Mouse (Mus musculus) urinary bladder, postnatal 14 days (tissue): ENCODE measurements at regions not wholly inside any gene's neighbourhood (a gene's known extent, or its start where the extent isn't known, plus 50 kb on each side); places are given as distances from the start of the nearest gene placed in this dataset.

Experiments used
- DNase-seq: peaks from one replicate; pipeline ENCODE4 v3.0.0; 2021; ENCODE audit warnings: low spot score

DNA sequence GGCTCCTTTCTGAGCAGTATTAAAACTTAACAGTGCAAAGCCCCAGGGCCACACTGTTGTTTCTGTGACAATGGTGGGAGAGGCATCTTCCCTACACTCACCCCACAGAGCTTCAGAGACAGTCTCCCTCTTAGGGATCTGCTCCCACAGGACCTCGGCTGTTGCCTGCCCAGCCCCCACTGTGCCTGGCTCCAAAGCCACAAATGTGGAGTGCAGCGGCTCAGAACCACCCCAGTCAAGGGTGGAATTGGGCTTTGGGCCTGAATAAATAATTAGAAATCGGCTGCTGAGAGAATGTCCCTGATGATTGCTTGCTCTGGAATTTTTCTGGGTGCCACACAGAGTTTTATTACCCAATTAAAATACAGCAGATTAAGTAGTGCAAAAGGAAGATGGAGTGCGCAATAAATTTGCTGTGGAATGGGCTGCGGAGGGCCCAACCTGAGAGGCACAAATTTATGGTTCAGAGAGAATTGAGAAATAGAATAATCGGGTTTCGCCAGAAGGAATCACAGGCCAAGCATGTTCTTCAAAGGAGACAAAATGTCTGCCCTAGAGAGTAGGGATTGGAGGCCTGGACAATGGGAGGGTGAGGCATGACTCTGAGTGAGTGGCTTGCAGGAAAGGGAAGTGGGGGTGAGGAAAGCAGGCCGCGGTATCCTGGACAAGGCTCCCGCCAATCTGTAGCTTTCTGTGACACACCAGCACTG is 56.4 kb downstream of the Cd24a start:
- DNase-seq, result peak; percentile 37

- no peak for DNase-seq
These were observed 63.3 kb downstream of the Cd24a start for GRCm38 (mm10) chr10:43641169-43641945.

DNA sequence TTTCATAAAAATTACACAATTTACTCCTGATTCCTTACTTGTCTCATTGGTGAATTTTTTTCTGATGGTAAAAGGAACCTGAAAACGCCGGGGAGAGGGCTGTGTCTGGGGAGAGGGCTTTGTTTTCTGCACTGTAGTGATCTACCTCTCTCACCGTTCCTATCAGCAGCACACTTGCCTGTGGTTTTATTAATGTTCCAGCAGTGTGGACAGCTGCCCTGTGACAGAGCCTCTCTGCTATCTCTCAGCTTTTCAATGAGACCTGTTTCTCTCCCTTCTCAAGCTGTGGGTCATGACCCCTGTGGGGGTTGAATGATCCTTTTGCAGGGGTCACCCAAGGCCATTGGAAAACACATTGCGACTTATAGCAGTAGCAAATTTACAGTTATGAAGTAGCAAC is 68.2 kb downstream of the Cd24a start:
- DNase-seq, result no peak

GRCm38 (mm10) chr10:43646965-43647364 is 68.9 kb downstream of the Cd24a start:
- DNase-seq, result no peak

- DNase-seq, result no peak
These were observed 70.1 kb downstream of the Cd24a start for GRCm38 (mm10) chr10:43648186-43648585.

GRCm38 (mm10) chr10:43648815-43649447 is 70.8 kb downstream of the Cd24a start:
- DNase-seq, result no peak

DNA sequence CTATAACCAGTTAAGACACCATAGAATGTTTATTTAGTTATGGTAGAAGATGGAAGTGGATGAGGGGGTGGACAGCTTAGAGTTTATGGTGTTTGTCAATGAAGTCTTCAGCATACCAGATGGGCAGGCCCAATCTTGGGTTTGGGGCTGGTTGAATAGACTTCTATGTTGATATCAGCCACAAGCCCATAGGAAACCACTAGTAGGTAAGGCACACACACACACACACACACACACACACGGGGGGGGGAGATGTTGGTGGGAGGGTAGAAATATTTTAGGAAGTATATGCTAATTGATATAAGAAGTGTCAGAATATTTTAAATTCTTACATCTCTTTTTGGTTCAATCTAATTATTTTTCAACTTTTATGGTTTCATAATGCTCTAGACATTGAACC is 72.4 kb downstream of the Cd24a start:
- no peak for DNase-seq

GRCm38 (mm10) chr10:43651505-43651904 is 73.4 kb downstream of the Cd24a start:
- DNase-seq, result peak; percentile 63

- no peak for DNase-seq
These were observed 73.8 kb downstream of the Cd24a start for GRCm38 (mm10) chr10:43651915-43652314.

DNA sequence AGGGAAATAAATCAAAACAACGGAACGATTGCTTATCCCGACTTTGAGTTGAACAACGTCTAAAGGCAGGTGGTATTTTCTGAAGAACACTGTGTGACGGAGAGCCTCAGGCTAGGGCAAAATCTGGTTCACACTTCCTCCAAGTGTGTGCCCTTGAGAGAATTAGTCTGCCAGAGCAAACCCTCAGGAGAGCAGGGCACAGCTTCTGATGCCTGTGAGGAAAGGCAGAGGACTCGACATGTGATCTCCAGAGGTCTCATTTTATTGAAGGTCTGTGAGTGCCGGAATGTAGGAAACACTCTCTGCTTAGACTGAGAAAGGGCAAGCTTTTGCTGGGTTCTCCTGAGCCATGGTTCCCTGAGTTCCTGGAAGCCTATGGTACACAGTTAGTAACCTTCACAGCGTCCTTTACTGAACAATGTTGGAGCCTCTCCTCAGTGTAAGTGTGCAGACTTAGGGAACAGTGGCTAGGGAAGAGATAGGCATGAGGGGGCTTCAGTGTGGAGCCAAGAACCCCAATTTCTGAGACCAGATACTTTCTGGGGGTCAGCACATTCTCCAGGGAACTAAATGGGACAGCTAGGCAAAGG is 77.1 kb downstream of the Cd24a start:
- no peak for DNase-seq

- no peak for DNase-seq
These were observed 77.6 kb downstream of the Cd24a start for GRCm38 (mm10) chr10:43655680-43656079.

- no peak for DNase-seq
These were observed 78.1 kb downstream of the Cd24a start for GRCm38 (mm10) chr10:43656207-43656606.

DNA sequence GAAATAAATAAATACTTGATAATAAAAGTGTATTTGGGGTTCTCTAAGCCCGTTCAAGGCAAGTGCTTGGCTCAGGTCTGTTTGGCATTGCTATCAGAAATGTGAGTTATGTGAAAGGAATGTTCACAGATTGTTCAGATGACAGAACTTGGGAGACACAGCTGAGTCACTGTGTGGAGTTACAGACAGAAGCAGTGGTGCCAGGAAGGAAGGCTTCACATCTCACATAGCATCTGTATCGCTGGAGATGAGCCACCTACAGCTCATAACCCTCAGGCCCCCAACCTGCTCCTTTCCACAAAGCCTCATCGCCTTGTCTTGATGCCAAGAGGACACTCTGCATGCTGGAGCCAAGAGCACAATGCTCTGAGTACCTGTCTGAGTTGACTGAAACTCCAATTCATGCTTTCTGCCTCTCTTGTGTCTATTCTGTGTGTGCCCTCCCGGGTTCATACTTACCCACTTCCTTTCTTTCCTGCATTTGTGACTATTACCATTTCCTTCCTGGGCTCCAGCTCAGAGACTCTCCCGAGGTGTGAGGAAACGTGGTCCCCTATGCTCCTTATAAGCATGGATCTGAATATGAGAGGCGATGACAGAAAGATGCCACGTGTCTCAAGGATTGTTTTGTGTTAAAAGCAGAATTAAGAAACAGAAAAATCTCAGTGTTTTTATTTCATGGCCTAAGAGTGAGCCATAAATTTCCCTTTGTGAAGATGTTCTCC is 79.6 kb downstream of the Cd24a start:
- DNase-seq, result peak; percentile 60

DNA sequence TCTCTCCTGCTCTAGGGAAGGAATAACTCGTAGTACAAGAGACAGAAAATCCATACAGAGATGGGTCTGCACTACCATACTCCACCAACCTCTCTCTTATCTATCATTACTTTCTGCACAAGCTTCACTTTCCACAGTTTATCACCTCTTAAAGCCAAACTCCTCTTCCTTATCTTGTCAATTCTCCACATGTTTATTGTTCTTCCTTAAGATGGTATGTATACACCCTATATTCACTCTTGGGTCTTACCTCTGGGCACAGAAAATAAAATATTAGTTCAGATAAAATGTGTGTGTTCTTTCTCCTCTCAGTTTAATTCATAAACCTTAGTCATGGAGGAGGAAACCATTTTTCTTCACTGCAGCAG is 80.1 kb downstream of the Cd24a start:
- no peak for DNase-seq

DNA sequence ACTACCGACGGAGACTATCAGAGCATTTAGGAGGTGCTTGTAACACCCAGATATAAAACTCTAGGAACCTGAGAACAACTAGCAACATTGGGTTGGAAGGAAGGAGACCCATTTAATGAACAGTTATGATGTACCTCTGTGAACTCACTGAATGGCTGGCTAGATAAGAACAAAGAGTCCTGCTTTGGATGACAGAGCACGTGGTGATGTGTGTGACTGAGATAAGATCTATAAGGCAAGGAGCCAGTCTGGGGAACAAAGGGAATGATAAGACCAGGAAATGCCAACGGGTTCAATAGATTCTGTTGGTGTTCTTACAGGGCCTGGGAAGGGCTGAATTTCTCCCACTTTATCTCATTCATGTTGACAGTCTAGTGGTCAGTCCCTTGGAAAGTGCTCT is 86.8 kb downstream of the Cd24a start:
- DNase-seq, result no peak

DNA sequence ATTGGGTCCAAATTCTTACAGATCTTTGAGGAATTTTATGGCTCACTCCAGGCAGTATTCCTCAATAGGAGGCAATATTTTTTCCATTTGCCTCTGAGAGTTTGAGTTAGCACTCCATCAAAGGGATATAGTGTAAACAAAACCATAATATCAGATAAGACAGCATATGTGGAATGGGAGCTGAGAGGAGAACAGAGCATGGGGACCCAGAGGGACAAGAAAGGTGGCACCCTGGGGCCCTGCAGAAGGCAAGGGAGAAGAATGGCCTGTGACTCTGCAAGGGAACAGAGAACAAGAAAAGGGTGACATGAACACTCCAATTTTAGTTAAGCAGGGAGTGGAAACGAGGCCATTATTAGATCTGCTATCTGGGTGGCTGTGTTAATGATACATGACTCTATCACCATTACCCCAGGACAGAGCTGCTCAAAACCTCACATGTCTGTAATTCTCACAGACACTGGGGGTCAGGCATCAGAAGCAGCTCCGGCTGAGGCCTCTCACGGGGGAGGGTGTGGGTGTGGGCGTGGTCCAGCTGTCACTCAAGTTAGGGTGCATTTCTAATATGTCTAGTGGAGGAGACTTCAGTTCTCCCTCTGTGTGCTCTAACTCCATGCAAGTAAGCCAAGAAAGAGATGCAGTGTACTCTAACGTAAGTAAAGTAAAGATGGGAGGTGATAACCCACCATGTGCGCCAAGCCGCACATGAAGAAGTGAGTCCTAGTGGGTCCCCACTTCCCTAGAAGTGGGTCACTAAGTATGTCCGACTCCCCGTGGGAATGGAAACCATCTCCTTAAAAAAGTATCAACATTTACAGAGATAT is 88.4 kb downstream of the Cd24a start:
- DNase-seq, result no peak

DNA sequence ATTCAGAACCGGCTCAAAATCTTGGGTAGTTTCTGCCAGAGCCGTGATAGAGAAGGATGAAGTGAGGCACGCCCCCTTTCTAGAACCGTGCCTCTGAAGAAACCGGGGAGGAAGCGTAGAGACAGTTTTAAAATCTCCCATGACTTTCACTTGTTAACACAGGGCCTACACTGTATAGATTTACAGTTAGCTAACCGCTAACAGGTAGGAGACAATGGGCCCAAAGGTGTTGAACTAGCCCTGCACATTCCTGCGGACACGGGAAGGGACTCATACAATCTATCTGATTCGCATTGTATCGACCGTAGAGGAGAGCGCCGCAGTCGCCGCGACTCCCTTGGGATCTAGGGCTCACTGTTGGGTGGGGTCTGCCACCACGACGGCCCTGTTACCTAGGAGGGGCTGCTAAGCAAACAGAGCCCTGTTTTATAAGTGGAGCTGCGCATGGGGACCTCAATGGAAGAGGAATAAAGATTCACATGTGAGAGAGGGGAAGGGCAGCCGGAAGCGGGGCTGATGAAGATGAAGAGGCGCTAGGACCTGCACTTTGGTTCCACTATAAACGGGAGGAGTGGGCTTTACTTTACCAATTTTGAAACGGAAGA is 89.1 kb downstream of the Cd24a start:
- no peak for DNase-seq

DNA sequence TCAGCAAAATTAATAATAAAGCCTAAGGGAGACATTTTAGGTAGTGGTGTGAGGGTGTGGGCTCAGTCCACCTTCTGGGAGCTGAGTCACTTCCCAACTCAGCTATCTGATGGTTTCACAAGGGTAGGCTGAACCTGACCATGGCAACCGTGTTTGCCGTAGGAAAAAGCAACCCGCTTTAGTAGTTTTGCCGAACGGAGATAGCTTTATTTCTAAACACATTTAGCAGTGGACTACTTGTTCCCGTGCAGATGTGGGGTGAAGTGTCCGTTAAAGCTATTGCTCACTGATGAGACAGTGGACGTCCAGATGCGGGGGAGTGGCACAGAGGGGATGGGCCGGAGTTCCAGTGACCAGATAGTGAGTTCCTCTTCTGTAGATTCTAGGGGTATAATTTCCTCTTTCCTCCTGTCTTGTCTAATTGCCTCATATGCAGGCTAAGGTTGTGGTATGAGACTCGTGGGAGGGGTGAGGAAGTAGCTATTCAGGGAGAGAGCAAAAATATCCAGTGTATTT is 89.7 kb downstream of the Cd24a start:
- no peak for DNase-seq

GRCm38 (mm10) chr10:43669471-43669870 is 91.4 kb downstream of the Cd24a start:
- DNase-seq, result no peak

DNA sequence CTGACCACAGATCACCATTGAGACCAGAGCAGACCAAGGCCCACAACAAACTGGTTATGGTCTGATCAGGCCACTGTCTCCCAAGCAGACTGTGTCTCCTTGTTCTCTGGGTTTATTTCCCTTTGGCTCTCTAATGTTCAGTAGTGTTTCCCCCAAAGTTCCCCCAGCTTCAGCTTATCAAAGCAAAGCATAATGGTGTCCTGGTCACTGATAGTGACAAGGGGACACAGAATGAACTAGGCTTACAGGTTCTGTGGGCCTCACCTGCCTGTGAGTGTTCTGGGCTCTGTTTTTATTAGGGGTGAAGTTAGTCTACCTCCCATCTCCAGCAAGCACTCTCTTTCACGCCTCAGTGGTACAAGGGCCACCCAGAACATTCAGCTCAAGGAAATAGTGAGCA is 92.7 kb downstream of the Cd24a start:
- DNase-seq, result no peak

- no peak for DNase-seq
These were observed 93.7 kb downstream of the Cd24a start for GRCm38 (mm10) chr10:43671785-43672184.
